Mouse (Mus musculus) spleen, postnatal 10 days (tissue): ENCODE measurements around the gene Foxk1.

ENCODE experiments used
- DNase-seq, 2 experiments: peaks; one replicate each; pipeline ENCODE4 v3.0.0; 2021 to 2022; ENCODE audit warnings: low spot score in 2 of 2

Gene Foxk1

GRCm38 (mm10) chr5:142444791-142445531 is 43.7 kb downstream of the Foxk1 start:
- peak in 1 of 2 experiments; percentile 61 for DNase-seq

GRCm38 (mm10) chr5:142445709-142446108 is 44.4 kb downstream of the Foxk1 start:
- no peak for DNase-seq

- peak; percentile 86 to 93 for DNase-seq
These were observed 46.8 kb downstream of the Foxk1 start for GRCm38 (mm10) chr5:142448076-142448475.

- no peak for DNase-seq
These were observed 47.3 kb downstream of the Foxk1 start for GRCm38 (mm10) chr5:142448623-142449022.

GRCm38 (mm10) chr5:142450846-142451245 is 49.5 kb downstream of the Foxk1 start:
- DNase-seq = no peak

- no peak for DNase-seq
These were observed 50.5 kb downstream of the Foxk1 start for GRCm38 (mm10) chr5:142451759-142452158.

- DNase-seq = no peak
These were observed 52.4 kb downstream of the Foxk1 start for GRCm38 (mm10) chr5:142453742-142454141.

GRCm38 (mm10) chr5:142456318-142456717 is 55.0 kb downstream of the Foxk1 start:
- no peak for DNase-seq

GRCm38 (mm10) chr5:142457345-142457744 is 56.0 kb downstream of the Foxk1 start:
- no peak for DNase-seq

GRCm38 (mm10) chr5:142458791-142459557 is 57.7 kb downstream of the Foxk1 start:
- no peak for DNase-seq

GRCm38 (mm10) chr5:142459834-142460233 is 58.5 kb downstream of the Foxk1 start:
- DNase-seq = no peak

- DNase-seq = no peak
These were observed 60.8 kb downstream of the Foxk1 start for GRCm38 (mm10) chr5:142461942-142462640.

- no peak for DNase-seq
These were observed 61.3 kb downstream of the Foxk1 start for GRCm38 (mm10) chr5:142462641-142462948.

- DNase-seq = no peak
These were observed 61.7 kb downstream of the Foxk1 start for GRCm38 (mm10) chr5:142463011-142463410.

- DNase-seq = peak; percentile 79 to 95
These were observed 62.5 kb downstream of the Foxk1 start, which contains the start of gene Ap5z1 for GRCm38 (mm10) chr5:142463461-142464454. TSS of gene Ap5z1 (plus strand) at chr5:142463944.

GRCm38 (mm10) chr5:142468375-142468774 is 67.1 kb downstream of the Foxk1 start:
- DNase-seq = no peak

- DNase-seq = no peak
These were observed 68.5 kb downstream of the Foxk1 start for GRCm38 (mm10) chr5:142469796-142470195.

GRCm38 (mm10) chr5:142473696-142474095 is 72.4 kb downstream of the Foxk1 start:
- no peak for DNase-seq

GRCm38 (mm10) chr5:142475669-142476068 is 74.4 kb downstream of the Foxk1 start:
- no peak for DNase-seq

- DNase-seq = no peak
These were observed 76.0 kb downstream of the Foxk1 start for GRCm38 (mm10) chr5:142477346-142477745.
